Mouse (Mus musculus) layer of hippocampus, postnatal 25 days (tissue): ENCODE measurements around the gene Fam45a. TPM values are rescaled to one million over a fixed set of nuclear protein-coding genes. Genes with fewer than 3 reads are reported as not detected.
"Not testable (repeated sequence)": the region's sequence is repeated elsewhere in the genome, so short reads cannot be mapped to it uniquely, and the experiment has no call there.

Experiments
- DNase-seq, 2 experiments: peaks; one replicate each; pipeline ENCODE4 v3.0.0; 2022; ENCODE audit warnings: mixed read lengths in 2 of 2, low spot score in 1 of 2; ENCODE audit errors: extremely low spot score in 1 of 2
- microRNA-seq, 2 experiments: library from miRNA; unstranded; fragments of <30 nt; microRNA quantifications; one replicate each; pipeline ENCODE4 v1.2.0; 2021
- total RNA-seq, 2 experiments: library from RNA; stranded (reverse); gene quantifications; 2 replicates each; pipeline ENCODE4 v1.2.3; 2021

Fam45a gene
- total RNA-seq, 2 experiments from 2014 or later: 40.3 to 47.3 TPM

DNA sequence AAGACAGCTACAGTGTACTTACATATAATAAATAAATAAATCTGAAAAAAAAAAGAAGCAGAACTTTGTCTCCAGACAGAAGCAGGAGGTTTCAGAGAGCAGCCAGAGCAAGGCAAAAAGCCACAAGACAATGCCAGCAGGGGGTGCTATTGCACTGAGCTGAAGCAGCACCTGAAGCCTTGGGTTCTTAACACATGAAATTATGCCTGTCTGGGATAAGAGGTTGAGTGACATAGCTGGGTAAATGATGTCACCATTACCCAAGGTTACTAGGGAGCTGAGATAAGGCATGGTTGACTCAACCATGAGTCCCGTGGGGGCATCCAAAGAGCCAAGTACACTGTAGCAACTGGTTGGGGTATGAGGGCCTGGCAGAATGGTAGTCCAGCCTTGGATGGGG lies 26.4 kb downstream of the Fam45a start:
- DNase-seq: peak; percentile 16 to 76

DNA sequence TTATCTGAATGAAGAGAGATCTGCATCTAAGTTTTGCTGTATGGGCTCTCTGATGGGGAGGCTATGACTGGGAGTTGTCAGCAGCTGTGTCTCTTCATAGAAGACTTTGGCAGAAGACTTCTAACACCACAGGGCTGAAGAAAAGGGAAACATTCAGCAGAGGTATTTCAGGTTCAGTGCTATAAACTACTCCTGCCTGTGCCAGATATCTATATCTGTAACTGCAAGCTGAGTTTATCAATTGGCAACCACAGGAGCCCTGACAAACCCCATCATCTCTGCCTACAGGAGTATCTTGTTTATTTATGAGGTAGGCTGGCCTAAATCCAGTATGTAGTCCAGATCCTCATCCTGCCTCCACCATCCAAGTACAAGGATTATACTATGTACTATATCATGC lies 31.9 kb downstream of the Fam45a start:
- DNase-seq: no peak

DNA sequence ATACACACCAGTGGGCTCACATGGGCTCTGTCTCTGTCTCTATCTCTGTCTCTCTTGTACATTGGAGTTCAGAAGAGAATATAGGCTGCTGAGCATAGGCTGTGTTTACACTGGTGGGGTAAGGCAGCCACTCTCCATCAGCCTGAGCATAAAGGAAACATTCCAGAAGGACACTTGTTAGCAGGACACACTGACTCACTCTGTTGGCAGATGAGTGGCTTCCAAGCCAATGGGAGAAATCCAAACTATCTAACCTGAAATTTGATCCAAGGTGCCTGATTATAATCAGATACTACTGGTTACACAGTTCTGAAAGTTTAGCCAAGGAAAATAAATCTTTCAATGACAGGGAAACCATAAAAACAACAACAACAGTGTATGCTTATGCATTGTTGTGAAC lies 34.3 kb downstream of the Fam45a start:
- DNase-seq: no peak

DNA sequence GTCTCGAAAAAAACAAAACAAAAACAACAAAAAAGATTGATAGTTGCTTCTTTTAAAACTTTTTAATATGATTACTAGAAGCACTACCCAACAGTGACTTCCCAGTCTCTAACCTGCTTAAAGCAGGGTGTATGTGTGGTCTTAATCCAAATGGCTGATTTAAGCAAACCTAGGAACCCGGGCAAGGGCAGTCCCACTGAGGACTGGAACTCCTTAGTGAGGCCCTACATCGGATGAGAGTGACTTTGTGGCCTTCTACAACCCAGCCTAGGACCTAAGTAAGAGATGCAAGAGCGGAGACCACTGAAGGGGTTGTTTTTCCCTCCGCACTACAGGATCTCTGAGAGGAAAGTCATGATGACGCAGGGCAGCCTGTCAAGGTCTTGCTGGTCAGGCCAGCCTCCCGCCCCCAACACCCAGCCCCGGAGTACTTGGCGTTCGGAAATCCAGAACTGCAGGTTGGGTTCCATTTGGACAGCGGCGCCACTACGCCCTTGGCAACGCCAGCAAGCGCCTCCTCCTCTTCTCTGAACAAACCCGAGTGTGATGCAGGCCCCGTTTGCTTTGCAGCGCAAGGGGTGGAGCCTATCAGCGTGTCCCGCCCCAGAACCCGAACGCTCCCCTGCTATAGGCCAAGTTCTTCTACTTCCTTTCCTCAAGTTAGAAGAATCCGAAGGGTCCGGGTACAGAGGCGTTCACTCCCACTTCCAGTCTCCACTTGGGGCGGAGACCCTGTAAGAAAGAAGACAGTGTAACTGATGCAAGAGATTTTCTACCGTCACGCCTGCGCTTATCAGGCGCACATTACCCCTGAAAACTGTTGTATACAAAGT lies 49.7 kb downstream of the Fam45a start, which contains the start of gene Sfxn4:
TSS of gene Sfxn4 (minus strand) at position 612 of the 833 bp plus-strand sequence.
- DNase-seq: peak; percentile 71 to 79

DNA sequence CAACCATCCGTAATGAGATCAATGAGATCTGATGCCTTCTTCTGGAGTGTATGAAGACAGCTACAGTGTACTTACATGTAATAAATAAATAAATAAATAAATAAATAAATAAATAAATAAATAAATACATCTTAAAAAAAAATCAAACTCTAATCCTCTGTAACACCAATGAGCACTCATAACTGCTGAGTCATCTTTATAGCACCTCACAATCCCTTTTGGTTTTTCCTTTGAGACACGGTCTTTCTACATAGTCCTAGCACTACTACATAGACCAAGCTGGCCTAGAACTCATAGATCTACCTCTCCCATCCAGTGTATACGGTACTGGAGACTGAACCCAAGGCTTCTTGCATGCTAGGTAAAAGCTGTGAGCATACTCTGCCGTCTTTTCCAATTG lies 54.8 kb downstream of the Fam45a start:
- DNase-seq: not testable (repeated sequence)

DNA sequence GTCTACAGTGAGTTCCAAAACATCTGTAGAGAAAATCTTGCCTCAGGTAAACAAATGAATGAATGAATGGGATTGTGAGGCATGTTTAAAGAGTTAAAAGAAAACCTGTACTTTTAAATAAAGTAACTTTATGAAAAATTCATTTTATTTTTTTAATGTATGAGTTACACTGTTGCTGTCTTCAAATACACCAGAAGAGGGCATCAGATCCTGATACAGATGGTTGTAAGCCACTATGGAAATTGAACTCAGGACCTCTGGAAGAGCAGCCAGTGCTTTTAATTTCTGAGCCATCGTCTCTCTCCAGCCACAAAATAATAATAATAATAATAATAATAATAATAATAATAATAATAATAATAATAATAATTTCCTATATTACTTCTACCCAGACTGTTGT lies 59.1 kb downstream of the Fam45a start:
- no peak for DNase-seq

DNA sequence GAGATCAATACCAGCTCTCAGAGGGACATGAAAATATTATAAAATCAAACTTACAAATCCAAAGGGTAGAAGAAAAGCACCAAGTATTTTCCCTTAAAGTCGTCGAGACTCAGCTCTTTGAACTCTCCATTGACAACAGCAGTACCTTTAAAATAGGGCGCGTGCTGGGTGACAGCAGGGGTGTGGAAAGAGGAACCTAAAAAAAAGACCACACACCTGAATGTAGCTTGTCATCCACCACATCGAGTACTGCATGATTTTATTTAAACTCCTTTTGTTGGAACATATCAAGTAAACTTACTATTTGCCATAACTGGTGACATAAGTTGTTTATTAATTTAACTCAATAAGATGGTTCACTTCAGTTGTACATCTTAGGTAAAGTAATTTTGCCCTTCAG lies 60.0 kb downstream of the Fam45a start:
- no peak for DNase-seq

DNA sequence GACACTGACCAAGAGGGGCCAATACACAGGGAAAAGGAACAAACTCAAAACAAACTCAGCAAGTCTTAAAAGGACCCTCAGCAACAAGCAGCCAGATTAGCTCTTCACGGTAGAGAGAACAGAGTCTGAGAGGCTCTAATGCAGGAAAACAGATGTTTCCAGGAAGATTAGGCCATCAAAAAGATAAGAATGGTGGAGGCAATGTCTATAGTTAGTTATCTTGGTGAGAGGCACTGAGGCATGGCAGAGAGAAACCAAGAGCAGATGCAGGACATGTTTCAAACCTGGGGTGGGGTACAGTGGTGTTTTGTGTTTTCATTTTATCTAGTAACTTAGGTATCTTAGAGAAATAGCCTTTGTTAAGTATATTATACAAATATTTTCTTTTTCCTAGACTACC lies 60.9 kb downstream of the Fam45a start:
- no peak for DNase-seq

DNA sequence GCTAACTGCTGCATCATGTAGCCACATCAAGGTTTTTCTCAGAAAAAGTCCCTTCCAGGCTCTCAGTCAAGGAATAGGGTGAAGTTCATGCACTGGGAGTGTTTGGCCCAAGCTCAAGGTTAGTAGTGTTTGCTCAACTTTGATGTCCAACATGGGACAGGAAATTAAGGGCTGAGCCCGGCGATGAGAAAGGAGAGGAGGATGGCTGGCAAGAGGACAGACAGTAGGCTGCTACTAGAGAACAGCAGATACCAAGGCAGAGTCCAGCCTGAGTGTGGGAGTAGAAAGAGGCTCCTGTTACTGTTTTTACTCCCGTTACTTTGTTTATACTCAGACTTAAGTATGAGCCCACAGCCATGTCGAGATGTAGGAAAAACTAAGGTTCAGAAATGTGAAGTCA lies 62.1 kb downstream of the Fam45a start:
- no peak for DNase-seq

DNA sequence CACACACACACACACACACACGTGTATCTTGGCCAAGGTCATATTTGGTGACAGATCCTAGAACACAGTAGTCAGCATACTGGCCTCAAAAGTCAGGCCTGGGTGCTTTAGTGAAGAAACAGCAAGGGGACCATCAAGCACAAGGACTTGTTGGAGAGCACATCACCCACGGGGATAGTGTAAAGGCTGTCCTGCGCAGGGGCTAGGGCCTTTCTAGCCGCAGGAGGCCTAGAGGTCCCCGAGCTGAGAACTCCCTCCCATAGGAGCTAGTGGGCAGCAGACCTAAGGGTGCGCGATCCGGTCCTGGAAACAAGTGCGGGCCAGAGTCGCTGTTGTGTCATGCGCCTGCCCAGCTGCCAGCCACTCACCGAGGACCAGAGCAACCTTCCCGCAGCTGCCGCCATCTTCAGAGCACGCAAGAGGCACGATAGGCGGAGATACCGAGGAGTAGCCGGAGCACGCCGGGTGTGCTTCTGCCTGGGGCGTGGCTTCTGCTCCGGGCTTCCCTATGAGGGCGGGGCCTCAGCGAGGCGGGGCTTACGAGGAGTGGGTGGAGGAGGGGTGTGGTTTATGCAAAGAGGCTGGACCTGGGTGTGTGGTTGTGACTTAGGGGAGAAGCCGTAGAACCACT lies 62.8 kb downstream of the Fam45a start, which contains the start of gene Prdx3:
TSS of gene Prdx3 (minus strand) at position 493 of the 631 bp plus-strand sequence.
- peak; percentile 75 to 77 for DNase-seq

DNA sequence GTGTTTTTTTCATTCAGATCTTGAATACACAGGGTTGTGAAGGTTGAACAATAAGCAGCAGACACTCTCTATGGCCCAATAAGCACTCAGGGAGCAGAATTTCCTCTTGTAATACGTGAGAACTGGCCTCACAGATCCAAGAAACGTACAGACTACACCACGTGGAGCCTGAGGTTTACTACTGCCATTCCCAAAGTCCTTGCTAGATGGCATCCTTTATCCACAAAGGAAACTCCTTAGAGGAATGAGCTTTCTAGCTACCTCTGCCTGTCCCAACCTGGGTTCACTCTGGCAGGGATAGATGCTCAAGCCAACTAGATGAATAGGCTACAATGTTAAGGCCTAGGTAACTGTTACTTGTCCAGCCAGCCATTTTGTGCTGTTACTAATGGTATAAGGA lies 71.7 kb downstream of the Fam45a start:
- DNase-seq: peak in 1 of 2 experiments; percentile 40

Small RNAs within 50 kb of the gene (microRNA-seq; reads per million reads assigned to microRNA genes)
- 0 reads per million in 2 experiments for gene mmu-mir-3084-1

Other genes with a start within 250 kb of the Fam45a start
- 10 to 100 TPM; 48.0 to 51.6 TPM for gene Cacul1, start 230.6 kb upstream of the Fam45a start, total RNA-seq
- 10 to 100 TPM; 16.8 to 17.4 TPM for gene Nanos1, start 55.6 kb upstream of the Fam45a start, total RNA-seq
- gene Eif3a, start 20.9 kb upstream of the Fam45a start, total RNA-seq: 100 to 1,000 TPM in 1 of 2 experiments, 10 to 100 TPM in 1; 88.6 to 103 TPM
- gene Sfxn4, start 49.9 kb downstream of the Fam45a start, total RNA-seq: 10 to 100 TPM; 14.5 to 15.2 TPM
- 10 to 100 TPM; 75.3 to 81.8 TPM for gene Prdx3, start 63.0 kb downstream of the Fam45a start, total RNA-seq
- 10 to 100 TPM in 1 of 2 experiments, 1 to 10 TPM in 1; 8.2 to 10.4 TPM for gene Grk5, start 78.2 kb downstream of the Fam45a start, total RNA-seq